Mouse (Mus musculus): ENCODE results near the gene Flnc. TPM values are rescaled to one million over a fixed set of nuclear protein-coding genes. Genes with fewer than 3 reads are reported as not detected.

The Flnc gene
- polyA plus RNA-seq, 1 experiment from 2014 or later: 2.8 TPM

GRCm38 (mm10) chr6:29468851-29469250, 35.8 kb downstream of the Flnc start:
- 79% methylated on average over 3 of the region's 3 CpGs for WGBS
- H3K4me3 ChIP-seq: peak overlapping the region; percentile 69

GRCm38 (mm10) chr6:29471137-29471536, 38.1 kb downstream of the Flnc start, which contains the start of gene Atp6v1fnb:
TSS of gene Atp6v1fnb (plus strand) at chr6:29471437.
- 97% methylated on average over 4 of the region's 4 CpGs for WGBS
- DNase-seq (ENCODE audit: low spot score): no peak
- Histone ChIP-seq H3K4me3 (no peak within 1 kb of the TSS), H3K27me3 (ENCODE audit: low read depth, poor library complexity, severe bottlenecking) (peaks cover 25% of the 10 kb centered on the region), H3K27ac (replicated peaks) (no peak within 1 kb of the TSS), H3K36me3 (peaks cover 23% of the 10 kb centered on the region), H3K9me3 (replicated peaks) (no peaks in the 10 kb centered on the region), H3K4me1 (peaks cover 31% of the 10 kb centered on the region)

More at GRCm38 (mm10) chr6:29468851-29469250, 35.8 kb downstream of the Flnc start:
- peaks cover 23% of the 10 kb centered on the region for H3K36me3 ChIP-seq
- no peak for DNase-seq (ENCODE audit: low spot score)
- no peak overlapping the region for H3K27ac ChIP-seq (replicated peaks)
- H3K9me3 ChIP-seq (replicated peaks): no peaks in the 10 kb centered on the region
- peaks cover 11% of the 10 kb centered on the region for H3K27me3 ChIP-seq (ENCODE audit: low read depth, poor library complexity, severe bottlenecking)
- H3K4me1 ChIP-seq: peaks cover 21% of the 10 kb centered on the region

- H3K27me3 ChIP-seq (ENCODE audit: low read depth, poor library complexity, severe bottlenecking): peaks cover 39% of the 10 kb centered on the region
- DNase-seq (ENCODE audit: low spot score): peak; percentile 84
- peak overlapping the region; percentile 65 for H3K4me3 ChIP-seq
- H3K36me3 ChIP-seq: peaks cover 23% of the 10 kb centered on the region
- H3K9me3 ChIP-seq (replicated peaks): no peaks in the 10 kb centered on the region
- peaks cover 18% of the 10 kb centered on the region for H3K4me1 ChIP-seq
- 2% methylated on average over 33 of the region's 33 CpGs for WGBS
- peak overlapping the region; percentile 76 for H3K27ac ChIP-seq (replicated peaks)
Observed at GRCm38 (mm10) chr6:29473941-29474691, 41.1 kb downstream of the Flnc start.

- no peak overlapping the region for H3K27ac ChIP-seq (replicated peaks)
- no peak for DNase-seq (ENCODE audit: low spot score)
- H3K36me3 ChIP-seq: peaks cover 21% of the 10 kb centered on the region
- H3K9me3 ChIP-seq (replicated peaks): no peaks in the 10 kb centered on the region
- peaks cover 39% of the 10 kb centered on the region for H3K27me3 ChIP-seq (ENCODE audit: low read depth, poor library complexity, severe bottlenecking)
- WGBS: 48% methylated on average over 2 of the region's 2 CpGs
- peaks cover 18% of the 10 kb centered on the region for H3K4me1 ChIP-seq
- H3K4me3 ChIP-seq: 0 out of 2 replicates have a peak overlapping the region, but pooled peaks have one; percentile 65
Observed at GRCm38 (mm10) chr6:29474736-29475135, 41.7 kb downstream of the Flnc start.

GRCm38 (mm10) chr6:29482691-29483090, 49.6 kb downstream of the Flnc start:
- 96% methylated on average over 13 of the region's 13 CpGs for WGBS
- Histone ChIP-seq H3K4me1 (peaks cover 13% of the 10 kb centered on the region), H3K27ac (replicated peaks) (no peak overlapping the region), H3K27me3 (ENCODE audit: low read depth, poor library complexity, severe bottlenecking) (peaks cover 47% of the 10 kb centered on the region), H3K9me3 (replicated peaks) (no peaks in the 10 kb centered on the region), H3K4me3 (no peak overlapping the region), H3K36me3 (no peaks in the 10 kb centered on the region)
- no peak for DNase-seq (ENCODE audit: low spot score)

GRCm38 (mm10) chr6:29484716-29485559, 51.9 kb downstream of the Flnc start:
- no peaks in the 10 kb centered on the region for H3K36me3 ChIP-seq
- peak overlapping the region; percentile 56 for H3K4me3 ChIP-seq
- peak; percentile 91 for DNase-seq (ENCODE audit: low spot score)
- H3K27ac ChIP-seq (replicated peaks): no peak overlapping the region; the same call in 1 of the 2 replicates
- H3K9me3 ChIP-seq (replicated peaks): no peaks in the 10 kb centered on the region
- H3K27me3 ChIP-seq (ENCODE audit: low read depth, poor library complexity, severe bottlenecking): peaks cover 41% of the 10 kb centered on the region
- WGBS: 7% methylated on average over 26 of the region's 26 CpGs
- H3K4me1 ChIP-seq: peaks cover 13% of the 10 kb centered on the region

- no peak for DNase-seq (ENCODE audit: low spot score)
- 48% methylated on average over 2 of the region's 2 CpGs for WGBS
- Histone ChIP-seq H3K36me3 (no peaks in the 10 kb centered on the region), H3K27me3 (ENCODE audit: low read depth, poor library complexity, severe bottlenecking) (peaks cover 50% of the 10 kb centered on the region), H3K9me3 (replicated peaks) (no peaks in the 10 kb centered on the region), H3K27ac (replicated peaks) (no peak overlapping the region), H3K4me3 (no peak overlapping the region), H3K4me1 (peaks cover 13% of the 10 kb centered on the region)
Observed at GRCm38 (mm10) chr6:29485951-29486350, 52.9 kb downstream of the Flnc start.

- 83% methylated on average over 4 of the region's 4 CpGs for WGBS
- Histone ChIP-seq H3K36me3 (no peaks in the 10 kb centered on the region), H3K27me3 (ENCODE audit: low read depth, poor library complexity, severe bottlenecking) (peaks cover 91% of the 10 kb centered on the region), H3K27ac (replicated peaks) (no peak overlapping the region), H3K4me1 (peaks cover 17% of the 10 kb centered on the region), H3K9me3 (replicated peaks) (no peaks in the 10 kb centered on the region), H3K4me3 (no peak overlapping the region)
- no peak for DNase-seq (ENCODE audit: low spot score)
Observed at GRCm38 (mm10) chr6:29494101-29494500, 61.0 kb downstream of the Flnc start.

- peak overlapping the region; percentile 29 for H3K4me3 ChIP-seq
Observed at GRCm38 (mm10) chr6:29496270-29496669, 63.2 kb downstream of the Flnc start.

GRCm38 (mm10) chr6:29497791-29498190, 64.7 kb downstream of the Flnc start:
- Histone ChIP-seq H3K4me3 (no peak overlapping the region), H3K36me3 (no peaks in the 10 kb centered on the region), H3K27ac (replicated peaks) (no peak overlapping the region), H3K27me3 (ENCODE audit: low read depth, poor library complexity, severe bottlenecking) (peaks cover 63% of the 10 kb centered on the region), H3K9me3 (replicated peaks) (no peaks in the 10 kb centered on the region), H3K4me1 (peaks cover 17% of the 10 kb centered on the region)
- WGBS: 40% methylated on average over 2 of the region's 2 CpGs
- DNase-seq (ENCODE audit: low spot score): no peak

More at GRCm38 (mm10) chr6:29496270-29496669, 63.2 kb downstream of the Flnc start:
- no peak for DNase-seq (ENCODE audit: low spot score)
- H3K9me3 ChIP-seq (replicated peaks): no peaks in the 10 kb centered on the region
- H3K27me3 ChIP-seq (ENCODE audit: low read depth, poor library complexity, severe bottlenecking): peaks cover 78% of the 10 kb centered on the region
- 10% methylated on average over 25 of the region's 25 CpGs for WGBS
- no peak overlapping the region for H3K27ac ChIP-seq (replicated peaks)
- peaks cover 17% of the 10 kb centered on the region for H3K4me1 ChIP-seq
- H3K36me3 ChIP-seq: no peaks in the 10 kb centered on the region

GRCm38 (mm10) chr6:29500177-29500576, 67.1 kb downstream of the Flnc start:
- Histone ChIP-seq H3K27me3 (ENCODE audit: low read depth, poor library complexity, severe bottlenecking) (peaks cover 50% of the 10 kb centered on the region), H3K9me3 (replicated peaks) (no peaks in the 10 kb centered on the region), H3K36me3 (no peaks in the 10 kb centered on the region), H3K27ac (replicated peaks) (no peak overlapping the region), H3K4me1 (peaks cover 17% of the 10 kb centered on the region), H3K4me3 (no peak overlapping the region)
- 91% methylated on average over 7 of the region's 7 CpGs for WGBS
- DNase-seq (ENCODE audit: low spot score): no peak

- no peak overlapping the region for H3K27ac ChIP-seq (replicated peaks)
- H3K4me1 ChIP-seq: peaks cover 16% of the 10 kb centered on the region
- H3K36me3 ChIP-seq: no peaks in the 10 kb centered on the region
- WGBS: 85% methylated on average over 6 of the region's 6 CpGs
- H3K4me3 ChIP-seq: no peak overlapping the region
- peaks cover 50% of the 10 kb centered on the region for H3K27me3 ChIP-seq (ENCODE audit: low read depth, poor library complexity, severe bottlenecking)
- no peak for DNase-seq (ENCODE audit: low spot score)
- no peaks in the 10 kb centered on the region for H3K9me3 ChIP-seq (replicated peaks)
Observed at GRCm38 (mm10) chr6:29500810-29501209, 67.8 kb downstream of the Flnc start.

Measured in midbrain, embryonic 10.5 days (tissue).